Mouse (Mus musculus) heart, embryonic 10.5 days (tissue): Measurements from ENCODE around the gene Ncoa5. TPM values are rescaled to one million over a fixed set of nuclear protein-coding genes. Genes with fewer than 3 reads are reported as not detected.

Experiments
- DNase-seq: peaks from one replicate; pipeline ENCODE4 v3.0.0-alpha.2; 2017; ENCODE audit warnings: low spot score
- H3K27ac ChIP-seq: fragments of 300-500 bp; sonication (generic); 2 replicates; pipeline ENCODE4 v1.5.1; 2016; ENCODE audit warnings: mild to moderate bottlenecking
- H3K27me3 ChIP-seq: fragments of 300-500 bp; sonication (generic); 2 replicates; pipeline ENCODE4 v1.6.1; 2016; ENCODE audit warnings: mild to moderate bottlenecking; ENCODE audit not compliant: poor library complexity, insufficient read depth, severe bottlenecking
- H3K36me3 ChIP-seq: fragments of 300-500 bp; sonication (generic); 2 replicates; pipeline ENCODE4 v1.6.1; 2016; ENCODE audit warnings: mild to moderate bottlenecking, moderate library complexity
- H3K4me1 ChIP-seq: fragments of 300-500 bp; sonication (generic); 2 replicates; pipeline ENCODE4 v1.6.1; 2016; ENCODE audit warnings: mild to moderate bottlenecking
- H3K4me3 ChIP-seq: fragments of 300-500 bp; sonication (generic); 2 replicates; pipeline ENCODE4 v1.5.1; 2016; ENCODE audit warnings: mild to moderate bottlenecking, moderate library complexity
- H3K9me3 ChIP-seq: fragments of 300-500 bp; sonication (generic); 2 replicates; pipeline ENCODE4 v1.6.1; 2016; ENCODE audit warnings: mild to moderate bottlenecking, moderate library complexity
- WGBS: fragments of 180-500 bp; shearing (Covaris S2); methylation state at CpG from one replicate; pipeline ENCODE4 v1.1.7; 2016; 5-methylcytosine and 5-hydroxymethylcytosine counted together
- polyA plus RNA-seq: library from polyadenylated mRNA; unstranded; fragments of >200 nt; fragmentation: Nextera tagmentation; extraction: Ambion mirVana; gene quantifications from 2 replicates; pipeline ENCODE4 v1.2.1, GENCODE M21; 2016

The Ncoa5 gene
- polyA plus RNA-seq, 1 experiment from 2014 or later, result 64.2 TPM

GRCm38 (mm10) chr2:165037415-165037814 lies 2.7 kb upstream of the Ncoa5 start:
- no peak overlapping the region for H3K4me3 ChIP-seq
- H3K4me1 ChIP-seq, result peaks cover 22% of the 10 kb centered on the region
- WGBS, result 55% methylated on average over 4 of the region's 4 CpGs
- H3K36me3 ChIP-seq, result no peaks in the 10 kb centered on the region
- H3K9me3 ChIP-seq, result no peaks in the 10 kb centered on the region
- H3K27ac ChIP-seq, result no peak overlapping the region
- DNase-seq, result no peak
- peaks cover 15% of the 10 kb centered on the region; the same call in 1 of the 2 replicates for H3K27me3 ChIP-seq

GRCm38 (mm10) chr2:165035058-165035431 lies 378 bp upstream of the Ncoa5 start:
- Histone ChIP-seq H3K9me3 (no peaks in the 10 kb centered on the region), H3K4me3 (peak overlapping the region; percentile 93), H3K36me3 (no peaks in the 10 kb centered on the region), H3K4me1 (peaks cover 24% of the 10 kb centered on the region), H3K27me3 (0 out of 2 replicates have a peak, but pooled peaks cover 8% of the 10 kb centered on the region), H3K27ac (peak overlapping the region; percentile 100)
- 45% methylated on average over 5 of the region's 5 CpGs for WGBS
- no peak for DNase-seq

GRCm38 (mm10) chr2:165033306-165033705 lies 1.4 kb downstream of the Ncoa5 start:
- Histone ChIP-seq H3K36me3 (no peaks in the 10 kb centered on the region), H3K27me3 (no peaks in the 10 kb centered on the region), H3K27ac (peak overlapping the region; percentile 100; the same call in 1 of the 2 replicates), H3K4me1 (peaks cover 24% of the 10 kb centered on the region), H3K4me3 (peak overlapping the region; percentile 93), H3K9me3 (no peaks in the 10 kb centered on the region)
- no peak for DNase-seq
- WGBS, result 59% methylated on average over 6 of the region's 6 CpGs

- Histone ChIP-seq H3K4me1 (peaks cover 24% of the 10 kb centered on the region), H3K27me3 (no peaks in the 10 kb centered on the region), H3K36me3 (no peaks in the 10 kb centered on the region), H3K27ac (no peak overlapping the region), H3K9me3 (no peaks in the 10 kb centered on the region), H3K4me3 (no peak overlapping the region)
- DNase-seq, result no peak
- 69% methylated on average over 3 of the region's 3 CpGs for WGBS
Observed at GRCm38 (mm10) chr2:165032533-165032932, 2.1 kb downstream of the Ncoa5 start.

- 78% methylated on average over 1 of the region's 1 CpGs for WGBS
- H3K9me3 ChIP-seq, result no peaks in the 10 kb centered on the region
- H3K36me3 ChIP-seq, result peaks cover 8% of the 10 kb centered on the region
- H3K4me1 ChIP-seq, result no peaks in the 10 kb centered on the region
- H3K4me3 ChIP-seq, result no peak overlapping the region
- no peak for DNase-seq
- H3K27me3 ChIP-seq, result no peaks in the 10 kb centered on the region
- no peak overlapping the region for H3K27ac ChIP-seq
Observed at GRCm38 (mm10) chr2:165027163-165027562, 7.5 kb downstream of the Ncoa5 start.

- WGBS, result 91% methylated on average over 3 of the region's 3 CpGs
- H3K36me3 ChIP-seq, result peaks cover 31% of the 10 kb centered on the region
- H3K9me3 ChIP-seq, result no peaks in the 10 kb centered on the region
- H3K27ac ChIP-seq, result no peak overlapping the region
- H3K27me3 ChIP-seq, result no peaks in the 10 kb centered on the region
- DNase-seq, result no peak
- H3K4me3 ChIP-seq, result no peak overlapping the region
- no peaks in the 10 kb centered on the region for H3K4me1 ChIP-seq
Observed at GRCm38 (mm10) chr2:165020490-165020889, 14.2 kb downstream of the Ncoa5 start.

GRCm38 (mm10) chr2:165014935-165015334 lies 19.7 kb downstream of the Ncoa5 start:
- no peak for DNase-seq
- Histone ChIP-seq H3K9me3 (no peaks in the 10 kb centered on the region), H3K27ac (no peak overlapping the region), H3K4me1 (no peaks in the 10 kb centered on the region), H3K27me3 (no peaks in the 10 kb centered on the region), H3K4me3 (no peak overlapping the region), H3K36me3 (peaks cover 47% of the 10 kb centered on the region)
- 90% methylated on average over 5 of the region's 5 CpGs for WGBS

- peaks cover 79% of the 10 kb centered on the region for H3K36me3 ChIP-seq
Observed at GRCm38 (mm10) chr2:165010351-165010750, 24.3 kb downstream of the Ncoa5 start.

GRCm38 (mm10) chr2:165009581-165009980 lies 25.1 kb downstream of the Ncoa5 start:
- DNase-seq, result peak; percentile 42
- no peak overlapping the region for H3K27ac ChIP-seq
- H3K4me1 ChIP-seq, result no peaks in the 10 kb centered on the region
- H3K27me3 ChIP-seq, result no peaks in the 10 kb centered on the region
- 89% methylated on average over 2 of the region's 2 CpGs for WGBS
- H3K36me3 ChIP-seq, result peaks cover 87% of the 10 kb centered on the region
- no peaks in the 10 kb centered on the region for H3K9me3 ChIP-seq
- no peak overlapping the region for H3K4me3 ChIP-seq

More at GRCm38 (mm10) chr2:165010351-165010750, 24.3 kb downstream of the Ncoa5 start:
- H3K27me3 ChIP-seq, result no peaks in the 10 kb centered on the region
- no peak overlapping the region for H3K27ac ChIP-seq
- peak; percentile 52 for DNase-seq
- H3K9me3 ChIP-seq, result no peaks in the 10 kb centered on the region
- no peak overlapping the region for H3K4me3 ChIP-seq
- H3K4me1 ChIP-seq, result no peaks in the 10 kb centered on the region
- 74% methylated on average over 10 of the region's 10 CpGs for WGBS

GRCm38 (mm10) chr2:165009161-165009560 lies 25.5 kb downstream of the Ncoa5 start:
- Histone ChIP-seq H3K27ac (no peak overlapping the region), H3K27me3 (no peaks in the 10 kb centered on the region), H3K9me3 (no peaks in the 10 kb centered on the region), H3K4me3 (no peak overlapping the region), H3K4me1 (no peaks in the 10 kb centered on the region), H3K36me3 (peaks cover 91% of the 10 kb centered on the region)
- WGBS, result 94% methylated on average over 14 of the region's 14 CpGs
- peak; percentile 51 for DNase-seq

- H3K4me3 ChIP-seq, result no peak overlapping the region
- H3K4me1 ChIP-seq, result no peaks in the 10 kb centered on the region
- no peak overlapping the region for H3K27ac ChIP-seq
- DNase-seq, result no peak
- 88% methylated on average over 1 of the region's 1 CpGs for WGBS
- no peaks in the 10 kb centered on the region for H3K27me3 ChIP-seq
- H3K36me3 ChIP-seq, result peaks cover 99% of the 10 kb centered on the region
- no peaks in the 10 kb centered on the region for H3K9me3 ChIP-seq
Observed at GRCm38 (mm10) chr2:165007986-165008385, 26.7 kb downstream of the Ncoa5 start.

GRCm38 (mm10) chr2:165006813-165007212 lies 27.9 kb downstream of the Ncoa5 start:
- H3K9me3 ChIP-seq, result no peaks in the 10 kb centered on the region
- no peaks in the 10 kb centered on the region for H3K4me1 ChIP-seq
- H3K4me3 ChIP-seq, result no peak overlapping the region
- WGBS, result 91% methylated on average over 4 of the region's 4 CpGs
- no peak overlapping the region for H3K27ac ChIP-seq
- H3K27me3 ChIP-seq, result no peaks in the 10 kb centered on the region
- peak; percentile 45 for DNase-seq
- H3K36me3 ChIP-seq, result peaks cover 100% of the 10 kb centered on the region

GRCm38 (mm10) chr2:165004237-165004636 lies 30.4 kb downstream of the Ncoa5 start:
- no peak for DNase-seq
- WGBS, result 83% methylated on average over 10 of the region's 10 CpGs

GRCm38 (mm10) chr2:165003108-165003507 lies 31.6 kb downstream of the Ncoa5 start:
- WGBS, result 91% methylated on average over 3 of the region's 3 CpGs
- Histone ChIP-seq H3K4me1 (peaks cover 7% of the 10 kb centered on the region), H3K4me3 (no peak overlapping the region), H3K27me3 (peaks cover 28% of the 10 kb centered on the region), H3K27ac (no peak overlapping the region), H3K9me3 (no peaks in the 10 kb centered on the region), H3K36me3 (peaks cover 96% of the 10 kb centered on the region)
- DNase-seq, result no peak

More at GRCm38 (mm10) chr2:165004237-165004636, 30.4 kb downstream of the Ncoa5 start:
- peaks cover 100% of the 10 kb centered on the region for H3K36me3 ChIP-seq
- no peaks in the 10 kb centered on the region for H3K9me3 ChIP-seq
- no peak overlapping the region for H3K4me3 ChIP-seq
- H3K27ac ChIP-seq, result no peak overlapping the region
- H3K4me1 ChIP-seq, result no peaks in the 10 kb centered on the region
- H3K27me3 ChIP-seq, result peaks cover 17% of the 10 kb centered on the region
